Mouse (Mus musculus) thymus, postnatal 4 days (tissue): Measurements from ENCODE around the gene Kdm7a.

Experiments
- DNase-seq: peaks from one replicate; pipeline ENCODE4 v3.0.0; 2021

Kdm7a gene

GRCm38 (mm10) chr6:39205650-39206580 lies 674 bp downstream of the Kdm7a start:
- DNase-seq, result peak; percentile 75

GRCm38 (mm10) chr6:39205064-39205649 lies 1.4 kb downstream of the Kdm7a start:
- DNase-seq, result peak; percentile 67

DNA sequence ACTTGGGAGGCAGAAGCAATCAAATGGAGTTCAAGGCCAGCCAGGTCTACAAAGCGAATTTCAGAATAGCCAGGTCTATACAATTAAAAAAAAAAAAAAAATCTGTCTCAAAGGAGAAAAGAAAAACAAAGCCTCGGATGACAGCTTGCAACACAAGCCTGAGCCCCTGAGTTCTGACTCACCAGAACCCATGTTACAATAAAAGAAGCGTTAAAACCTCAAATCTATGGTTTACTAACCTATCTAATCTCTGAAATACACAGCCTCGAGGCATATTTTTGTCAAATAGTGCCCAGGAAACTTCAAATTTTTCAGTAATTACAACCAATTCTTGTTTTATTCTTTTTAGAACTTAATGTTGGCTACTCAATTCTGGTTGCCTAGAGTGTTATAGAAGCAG lies 2.1 kb downstream of the Kdm7a start:
- no peak for DNase-seq

- DNase-seq, result no peak
These were observed 3.4 kb downstream of the Kdm7a start for GRCm38 (mm10) chr6:39203236-39203635.

DNA sequence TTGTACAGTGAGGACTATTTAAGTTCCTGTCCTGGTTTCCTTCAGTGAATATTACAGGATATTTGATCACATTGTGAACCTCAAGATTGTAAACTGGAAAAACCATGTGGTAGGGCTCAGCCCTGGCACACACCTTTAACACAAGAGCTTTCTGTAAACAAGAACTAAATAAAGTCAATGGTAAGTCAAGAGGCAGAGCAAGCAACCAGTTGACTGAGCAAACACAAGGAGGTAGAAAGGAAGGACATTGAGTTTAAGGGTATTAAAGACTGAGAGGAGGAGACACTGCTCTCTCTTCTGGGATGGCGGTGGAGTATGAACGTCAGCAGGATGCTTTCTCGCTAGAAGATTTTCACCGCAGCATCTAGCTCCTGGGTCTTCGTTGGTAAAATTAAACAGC lies 13.6 kb downstream of the Kdm7a start:
- DNase-seq, result no peak

DNA sequence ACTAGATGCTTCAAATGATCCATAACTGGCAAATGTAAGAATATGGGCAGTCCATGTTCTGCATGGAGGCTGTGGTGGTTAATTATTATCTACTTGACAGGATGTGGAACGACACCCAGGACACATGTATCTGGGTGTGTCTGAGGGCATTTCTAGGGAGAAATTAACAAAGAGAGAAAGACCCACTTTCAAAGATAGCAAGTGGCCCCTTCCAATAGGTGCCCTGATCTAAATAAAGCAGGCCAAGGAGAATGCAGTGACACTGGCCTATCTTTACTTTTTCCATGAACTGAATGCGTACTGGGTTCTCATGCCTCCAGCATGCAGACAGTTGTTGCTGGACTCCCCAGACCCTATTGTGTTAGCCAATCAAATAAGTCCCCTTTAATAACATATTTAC lies 15.1 kb downstream of the Kdm7a start:
- no peak for DNase-seq

DNA sequence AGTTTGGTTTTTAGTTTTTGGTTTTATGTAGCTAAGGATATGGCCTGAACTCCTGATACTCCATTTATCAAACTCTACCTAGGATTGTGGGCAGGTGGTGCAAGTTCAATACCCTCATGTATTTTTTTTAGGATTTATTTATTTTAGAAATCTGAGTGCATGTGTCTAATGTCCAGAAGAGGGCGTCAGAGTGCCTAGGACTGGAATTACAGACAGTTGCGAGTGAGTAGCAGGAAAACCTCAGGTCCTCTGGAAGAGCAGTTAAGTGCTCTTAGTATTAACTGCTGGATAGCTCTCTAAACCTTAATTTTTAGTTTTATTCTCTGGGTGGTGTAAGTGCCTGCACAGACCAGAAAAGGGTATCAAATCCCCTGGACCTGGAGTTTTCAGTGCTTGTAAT lies 19.4 kb downstream of the Kdm7a start:
- no peak for DNase-seq

DNA sequence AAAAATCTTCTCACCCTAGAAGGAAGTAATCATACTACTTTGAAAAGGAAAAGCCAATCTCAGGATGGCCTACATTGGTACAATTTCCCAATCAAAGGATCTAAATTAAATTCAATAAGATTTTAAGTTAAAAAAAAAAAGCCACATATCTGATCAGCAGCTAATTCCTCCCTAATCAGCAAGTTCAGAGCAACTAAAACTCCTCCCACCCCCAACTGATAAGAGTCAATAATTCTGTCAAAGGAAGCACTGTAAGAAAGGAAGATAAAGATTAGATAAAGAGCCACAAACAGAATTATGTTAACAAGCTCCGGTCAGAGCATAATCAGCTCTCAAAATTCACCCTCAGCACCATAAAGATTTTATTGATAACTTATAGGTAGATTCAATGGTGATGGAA lies 37.5 kb downstream of the Kdm7a start:
- DNase-seq, result no peak

- DNase-seq, result no peak
These were observed 41.7 kb downstream of the Kdm7a start for GRCm38 (mm10) chr6:39164891-39165290.

- no peak for DNase-seq
These were observed 44.6 kb downstream of the Kdm7a start for GRCm38 (mm10) chr6:39161975-39162374.

DNA sequence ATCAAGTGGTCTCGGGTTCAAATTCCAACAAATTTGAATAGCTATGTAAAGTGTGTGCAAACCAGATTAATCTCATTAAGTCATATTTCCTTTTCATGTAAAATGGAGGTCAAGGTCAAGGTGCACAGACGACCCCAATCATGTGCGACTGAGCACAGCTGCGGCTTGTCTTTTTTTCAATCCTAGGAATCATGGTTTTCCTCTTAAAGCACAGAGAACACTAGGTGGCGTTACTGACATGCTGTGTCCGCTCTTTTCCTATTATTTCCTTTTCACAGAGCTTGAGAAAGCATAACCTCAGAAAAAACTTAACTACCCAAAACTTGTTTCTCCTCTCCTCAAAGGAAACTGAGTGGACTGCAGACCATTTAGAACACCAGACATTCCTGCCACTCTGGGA lies 60.5 kb downstream of the Kdm7a start:
- no peak for DNase-seq

GRCm38 (mm10) chr6:39132556-39132955 lies 74.0 kb downstream of the Kdm7a start:
- DNase-seq, result no peak

DNA sequence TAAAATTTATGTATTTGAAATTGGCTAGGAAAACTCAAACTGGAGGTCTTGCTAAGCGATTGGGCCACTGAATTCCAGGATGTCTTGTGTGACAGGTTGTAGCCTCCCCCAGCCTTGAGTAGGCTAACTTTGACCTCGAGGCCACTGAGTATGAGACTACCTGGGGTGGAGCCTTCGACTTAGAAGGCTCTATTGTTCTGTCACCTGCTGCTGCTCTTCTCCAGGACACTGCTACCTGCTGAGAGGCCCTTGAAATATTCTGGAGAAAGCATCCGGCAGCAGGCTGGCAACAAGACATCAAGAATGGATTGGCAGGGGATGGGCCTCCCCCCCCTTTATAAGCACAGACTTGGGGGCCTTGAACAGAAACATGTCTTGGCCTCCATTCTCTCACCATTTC lies 75.1 kb downstream of the Kdm7a start:
- DNase-seq, result no peak

- no peak for DNase-seq
These were observed 81.9 kb downstream of the Kdm7a start for GRCm38 (mm10) chr6:39124719-39125118.

- no peak for DNase-seq
These were observed 85.9 kb downstream of the Kdm7a start for GRCm38 (mm10) chr6:39120685-39121084.

DNA sequence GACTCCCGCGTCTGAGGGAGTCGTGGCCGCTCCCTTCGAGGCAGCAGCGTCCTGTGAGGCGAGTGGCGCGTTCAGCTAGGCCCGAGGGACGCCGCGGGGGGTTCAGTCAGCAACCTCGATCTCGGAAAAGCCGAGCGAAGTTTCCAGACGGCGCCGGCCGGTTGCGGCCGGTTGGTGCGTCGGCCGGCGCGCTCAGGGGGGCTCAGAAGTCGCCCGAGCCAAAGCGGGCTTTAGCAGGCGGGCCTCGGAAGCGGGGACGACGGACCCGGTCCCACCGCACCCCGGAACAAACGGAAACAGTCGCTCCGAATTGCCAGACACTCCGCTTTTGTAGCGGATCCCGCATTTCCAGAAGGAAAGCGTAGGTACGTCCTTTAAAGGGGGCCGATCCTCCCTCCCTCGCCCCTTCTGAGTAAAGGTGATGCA lies 88.1 kb downstream of the Kdm7a start:
- no peak for DNase-seq

- peak; percentile 78 for DNase-seq
These were observed 88.8 kb downstream of the Kdm7a start, which contains the start of gene Parp12 for GRCm38 (mm10) chr6:39117584-39118455. Gene Parp12 (minus strand): TSS chr6:39118349.

DNA sequence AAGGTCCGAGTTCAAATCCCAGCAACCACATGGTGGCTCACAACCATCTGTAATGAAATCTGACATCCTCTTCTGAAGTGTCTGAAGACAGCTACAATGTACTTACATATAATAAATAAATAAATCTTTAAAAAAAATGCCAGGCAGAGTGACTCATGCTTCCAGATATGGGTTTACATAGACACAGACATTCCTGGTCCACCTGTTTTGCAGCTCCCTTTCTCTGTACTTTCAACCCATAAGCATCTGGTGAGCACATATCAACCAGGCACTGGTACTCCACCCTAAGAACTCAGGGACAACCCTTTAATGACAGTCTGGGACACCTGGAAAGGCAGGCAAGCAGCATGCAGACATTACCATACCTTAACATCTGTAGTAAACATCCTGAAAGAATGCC lies 91.2 kb downstream of the Kdm7a start:
- DNase-seq, result no peak

- no peak for DNase-seq
These were observed 93.4 kb downstream of the Kdm7a start for GRCm38 (mm10) chr6:39113141-39113540.

DNA sequence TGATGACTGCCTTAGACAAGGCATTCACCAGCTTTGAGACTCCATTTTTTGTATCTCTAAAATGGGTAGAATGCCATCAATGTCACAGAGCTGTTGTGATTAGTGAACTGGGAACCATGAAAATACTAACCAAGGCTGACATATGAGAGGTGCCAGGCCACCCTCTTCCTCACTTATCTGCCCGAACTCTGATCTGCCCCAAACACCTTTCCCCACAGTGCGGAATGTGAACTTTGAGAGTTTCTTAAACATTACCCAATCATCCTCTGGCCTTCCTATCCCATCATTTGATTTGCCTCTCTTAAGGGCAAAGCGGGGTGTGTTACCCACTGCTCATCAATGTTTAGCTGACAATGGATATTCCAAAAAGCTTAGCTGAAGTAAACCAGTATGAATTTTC lies 93.9 kb downstream of the Kdm7a start:
- no peak for DNase-seq

GRCm38 (mm10) chr6:39106812-39107211 lies 99.8 kb downstream of the Kdm7a start:
- peak; percentile 16 for DNase-seq

DNA sequence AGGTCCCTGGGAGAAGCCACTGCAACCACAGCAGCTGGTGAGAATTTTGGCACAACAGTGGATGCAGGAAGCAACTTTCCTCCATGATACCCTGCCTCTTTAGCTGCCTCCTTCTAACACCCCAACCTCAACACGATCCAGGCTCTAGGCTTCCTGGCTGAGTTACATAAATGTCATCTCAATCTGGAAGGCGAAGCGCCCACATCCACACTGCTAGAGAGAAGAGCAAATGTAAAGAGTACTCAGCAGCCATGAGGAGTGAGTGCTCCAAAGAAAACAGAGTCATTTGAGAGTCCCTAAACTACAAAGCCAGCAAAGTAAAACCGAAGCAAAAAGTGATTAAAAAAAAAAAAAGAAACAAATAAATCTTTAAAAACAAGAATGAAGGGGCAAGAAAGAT lies 102.0 kb downstream of the Kdm7a start:
- no peak for DNase-seq
